Mouse (Mus musculus): ENCODE results near the gene Txlna. TPM values are rescaled to one million over a fixed set of nuclear protein-coding genes. Genes with fewer than 3 reads are reported as not detected.

Gene Txlna
- total RNA-seq, 2 experiments from 2014 or later: 34.1 to 39.7 TPM

GRCm38 (mm10) chr4:129625496-129625895, 15.4 kb downstream of the Txlna start:
- intact Hi-C loops (cut with DNase I): no loop called here
- no peak for DNase-seq

GRCm38 (mm10) chr4:129625029-129625370, 15.9 kb downstream of the Txlna start:
- intact Hi-C loops (cut with DNase I): no loop called here
- peak; percentile 48 to 62 for DNase-seq

- DNase-seq: peak; percentile 90 to 91
- intact Hi-C loops (cut with DNase I): loop anchor here (1.0 kb wide), 1 partner anchor 16 kb away; no protein-coding TSS in a partner anchor
Observed at GRCm38 (mm10) chr4:129624281-129625028, 16.4 kb downstream of the Txlna start.

- DNase-seq: peak; percentile 69 to 74
- intact Hi-C loops (cut with DNase I): loop anchor here (1.0 kb wide), 1 partner anchor 17 kb away; no protein-coding TSS in a partner anchor
Observed at GRCm38 (mm10) chr4:129623681-129624091, 17.2 kb downstream of the Txlna start, which contains the start of gene Ccdc28b. Ccdc28b (minus strand) TSS chr4:129623947.

GRCm38 (mm10) chr4:129622803-129623535, 17.9 kb downstream of the Txlna start:
- intact Hi-C loops (cut with DNase I): no loop called here
- DNase-seq: no peak

- intact Hi-C loops (cut with DNase I): no loop called here
- DNase-seq: no peak
Observed at GRCm38 (mm10) chr4:129622120-129622802, 18.6 kb downstream of the Txlna start.

GRCm38 (mm10) chr4:129621283-129621841, 19.5 kb downstream of the Txlna start:
- intact Hi-C loops (cut with DNase I): no loop called here
- DNase-seq: peak; percentile 60 to 62

GRCm38 (mm10) chr4:129620419-129621282, 20.2 kb downstream of the Txlna start:
- no peak for DNase-seq

GRCm38 (mm10) chr4:129618786-129619691, 21.8 kb downstream of the Txlna start, which contains the start of gene Iqcc:
Iqcc (minus strand) TSS chr4:129619099.
- intact Hi-C loops (cut with DNase I): no loop called here
- DNase-seq: peak; percentile 97 to 98

More at GRCm38 (mm10) chr4:129620419-129621282, 20.2 kb downstream of the Txlna start:
- intact Hi-C loops (cut with DNase I): no loop called here

- DNase-seq: no peak
- intact Hi-C loops (cut with DNase I): no loop called here
Observed at GRCm38 (mm10) chr4:129618031-129618430, 22.8 kb downstream of the Txlna start.

- DNase-seq: no peak
- intact Hi-C loops (cut with DNase I): no loop called here
Observed at GRCm38 (mm10) chr4:129617121-129617641, 23.7 kb downstream of the Txlna start.

- intact Hi-C loops (cut with DNase I): no loop called here
- no peak for DNase-seq
Observed at GRCm38 (mm10) chr4:129616631-129617030, 24.2 kb downstream of the Txlna start.

- intact Hi-C loops (cut with DNase I): no loop called here
Observed at GRCm38 (mm10) chr4:129615801-129616290, 25.0 kb downstream of the Txlna start.

GRCm38 (mm10) chr4:129614093-129614492, 26.8 kb downstream of the Txlna start, which contains the start of gene Dcdc2b:
Dcdc2b (minus strand) TSS chr4:129614257.
- intact Hi-C loops (cut with DNase I): no loop called here
- DNase-seq: peak; percentile 69 to 79

More at GRCm38 (mm10) chr4:129615801-129616290, 25.0 kb downstream of the Txlna start:
- DNase-seq: no peak

- intact Hi-C loops (cut with DNase I): no loop called here
- DNase-seq: no peak
Observed at GRCm38 (mm10) chr4:129610472-129610871, 30.4 kb downstream of the Txlna start.

GRCm38 (mm10) chr4:129610026-129610425, 30.8 kb downstream of the Txlna start:
- intact Hi-C loops (cut with DNase I): no loop called here
- DNase-seq: no peak

- intact Hi-C loops (cut with DNase I): loop anchor here (2.0 to 10.0 kb wide), 2 partner anchors 60 to 114 kb away; partner anchors contain the start of genes Fam229a and Tssk3
- no peak for DNase-seq
Observed at GRCm38 (mm10) chr4:129609139-129609631, 31.7 kb downstream of the Txlna start.
